Comparison of ENCODE assay signal across 8 mouse cellular contexts in genomic region chr4:70220277-70221180, GRCm38 (mm10).
DNase-seq lines count a peak whose midpoint lies in the region; ATAC-seq lines count a peak whose summit lies in the region.

No protein-coding gene starts in this region.

- H3K9ac ChIP-seq in heart, embryonic 12.5 days = no peak overlapping the region

- H3K36me3 ChIP-seq in heart, embryonic 12.5 days = peaks cover 33% of the 10 kb centered on the region

- no peak overlapping the region for H3K4me2 ChIP-seq in heart, embryonic 12.5 days

- 67% methylated on average over 9 of the region's 10 CpGs for WGBS in heart, embryonic 12.5 days

- no peaks in the 10 kb centered on the region for H3K9me3 ChIP-seq in heart, embryonic 12.5 days (replicated peaks)

- H3K4me3 ChIP-seq in heart, embryonic 12.5 days = no peak overlapping the region

- H3K27ac ChIP-seq in heart, embryonic 12.5 days (ENCODE audit: poor library complexity, severe bottlenecking) = no peak overlapping the region

- DNase-seq in layer of hippocampus, adult 11-12 months (ENCODE audit: low spot score) = peak; percentile 43
- DNase-seq in layer of hippocampus, postnatal 25 days (ENCODE audit: extremely low spot score in 1 of 2, low spot score in 1 of 2) = no peak
- DNase-seq in adrenal gland, postnatal 36 days = peak; percentile 58 to 74
- DNase-seq in kidney, postnatal 36 days = peak; percentile 22 to 39
- peak; percentile 40 for DNase-seq in lung, postnatal 36 days

- ATAC-seq in heart, embryonic 12.5 days (ENCODE audit: insufficient number of reproducible peaks, low FRiP score) = peak; percentile 20; the same call in 1 of the 2 replicates
- ATAC-seq in erythroblast, adult 5-6 weeks (replicated peaks; ENCODE audit: low FRiP score, poor library complexity, severe bottlenecking) = no peak
- no peak for ATAC-seq in megakaryocyte-erythroid progenitor cell, adult 5-6 weeks (replicated peaks; ENCODE audit: low FRiP score, low TSS enrichment, poor library complexity, severe bottlenecking)

- H3K4me1 ChIP-seq in heart, embryonic 12.5 days (replicated peaks) = peaks cover 16% of the 10 kb centered on the region

- no peaks in the 10 kb centered on the region for H3K27me3 ChIP-seq in heart, embryonic 12.5 days (replicated peaks)

Comparison
In these comparisons a context has a peak if more than half of its experiments do, and no peak if none do; other contexts are left out.
1. DNase-seq: peak in layer of hippocampus, adult 11-12 months (single experiment), adrenal gland, postnatal 36 days (2 of 2), kidney, postnatal 36 days (2 of 2) and lung, postnatal 36 days (single experiment); none in layer of hippocampus, postnatal 25 days (0 of 2).